Mouse (Mus musculus): ENCODE results near the gene Nxpe5. TPM values are rescaled to one million over a fixed set of nuclear protein-coding genes. Genes with fewer than 3 reads are reported as not detected.

Nxpe5 gene
- polyA plus RNA-seq, 1 experiment from 2014 or later, result not detected

Other genes with a start within 250 kb of the Nxpe5 start
- gene Azgp1, start 244.4 kb upstream of the Nxpe5 start, polyA plus RNA-seq (2015; fragmentation: Nextera tagmentation; extraction: Ambion mirVana), result not detected in 2 replicates
- gene Smok3a, start 204.6 kb upstream of the Nxpe5 start, polyA plus RNA-seq (2015; fragmentation: Nextera tagmentation; extraction: Ambion mirVana), result not detected in 2 replicates
- not detected in 2 replicates for gene Smok3b, start 204.5 kb upstream of the Nxpe5 start, polyA plus RNA-seq (2015; fragmentation: Nextera tagmentation; extraction: Ambion mirVana)
- not detected in 2 replicates for gene Smok3c, start 172.7 kb upstream of the Nxpe5 start, polyA plus RNA-seq (2015; fragmentation: Nextera tagmentation; extraction: Ambion mirVana)
- gene Zkscan1, start 140.8 kb upstream of the Nxpe5 start, polyA plus RNA-seq (2015; fragmentation: Nextera tagmentation; extraction: Ambion mirVana), result 8.6 and 8.7 TPM in 2 replicates
- 39.1 and 39.4 TPM in 2 replicates for gene Zscan21, start 109.0 kb upstream of the Nxpe5 start, polyA plus RNA-seq (2015; fragmentation: Nextera tagmentation; extraction: Ambion mirVana)
- gene Zfp113, start 70.2 kb upstream of the Nxpe5 start, polyA plus RNA-seq (2015; fragmentation: Nextera tagmentation; extraction: Ambion mirVana), result 11.5 and 12.2 TPM in 2 replicates
- 269 and 309 TPM in 2 replicates for gene Cops6, start 64.8 kb upstream of the Nxpe5 start, polyA plus RNA-seq (2015; fragmentation: Nextera tagmentation; extraction: Ambion mirVana)
- 12.9 and 13.7 TPM in 2 replicates for gene Ap4m1, start 53.9 kb upstream of the Nxpe5 start, polyA plus RNA-seq (2015; fragmentation: Nextera tagmentation; extraction: Ambion mirVana)
- 123 TPM in 2 replicates for gene Mcm7, start 53.5 kb upstream of the Nxpe5 start, polyA plus RNA-seq (2015; fragmentation: Nextera tagmentation; extraction: Ambion mirVana)
- 62.8 and 69.7 TPM in 2 replicates for gene Taf6, start 38.4 kb upstream of the Nxpe5 start, polyA plus RNA-seq (2015; fragmentation: Nextera tagmentation; extraction: Ambion mirVana)
- gene Cnpy4, start 38.4 kb upstream of the Nxpe5 start, polyA plus RNA-seq (2015; fragmentation: Nextera tagmentation; extraction: Ambion mirVana), result 26.1 and 27.1 TPM in 2 replicates
- gene Mblac1, start 31.6 kb upstream of the Nxpe5 start, polyA plus RNA-seq (2015; fragmentation: Nextera tagmentation; extraction: Ambion mirVana), result 5.8 and 5.9 TPM in 2 replicates
- 77.9 and 86.8 TPM in 2 replicates for gene Lamtor4, start 29.6 kb downstream of the Nxpe5 start, polyA plus RNA-seq (2015; fragmentation: Nextera tagmentation; extraction: Ambion mirVana)
- 2.9 and 3.0 TPM in 2 replicates for gene BC037034, start 38.1 kb downstream of the Nxpe5 start, polyA plus RNA-seq (2015; fragmentation: Nextera tagmentation; extraction: Ambion mirVana)
- gene Gal3st4, start 46.9 kb downstream of the Nxpe5 start, polyA plus RNA-seq (2015; fragmentation: Nextera tagmentation; extraction: Ambion mirVana), result 0.64 and 1.0 TPM in 2 replicates
- gene Gm43720, start 54.1 kb downstream of the Nxpe5 start, polyA plus RNA-seq (2015; fragmentation: Nextera tagmentation; extraction: Ambion mirVana), result 0.04 and 0.06 TPM in 2 replicates
- gene Gpc2, start 54.1 kb downstream of the Nxpe5 start, polyA plus RNA-seq (2015; fragmentation: Nextera tagmentation; extraction: Ambion mirVana), result 9.3 and 9.7 TPM in 2 replicates
- 1.6 and 2.5 TPM in 2 replicates for gene Stag3, start 54.3 kb downstream of the Nxpe5 start, polyA plus RNA-seq (2015; fragmentation: Nextera tagmentation; extraction: Ambion mirVana)
- gene Pvrig, start 116.1 kb downstream of the Nxpe5 start, polyA plus RNA-seq (2015; fragmentation: Nextera tagmentation; extraction: Ambion mirVana), result not detected in 2 replicates
- gene Zfp157, start 215.6 kb downstream of the Nxpe5 start, polyA plus RNA-seq (2015; fragmentation: Nextera tagmentation; extraction: Ambion mirVana), result 19.1 and 19.9 TPM in 2 replicates

Data from heart, embryonic 13.5 days (tissue).